Mouse (Mus musculus) forebrain, embryonic 15.5 days (tissue): Measurements from ENCODE around the gene Ptbp3. TPM values are rescaled to one million over a fixed set of nuclear protein-coding genes. Genes with fewer than 3 reads are reported as not detected.
"Not testable (repeated sequence)": the region's sequence is repeated elsewhere in the genome, so short reads cannot be mapped to it uniquely, and the experiment has no call there.

Experiments used
- ATAC-seq: fragments of 200-750 bp; cut with Nextera tagmentation; replicated peaks from 2 replicates; pipeline ENCODE4 v1.8.0; 2017; ENCODE audit warnings: mild to moderate bottlenecking, moderate TSS enrichment, moderate library complexity
- H3K27ac ChIP-seq: fragments of 300-500 bp; sonication (generic); replicated peaks from 2 replicates; pipeline ENCODE4 v1.5.1; 2015; ENCODE audit warnings: mild to moderate bottlenecking, inconsistent platforms
- H3K27me3 ChIP-seq: fragments of 300-500 bp; sonication (generic); 2 replicates; pipeline ENCODE4 v1.6.1; 2015; ENCODE audit warnings: inconsistent platforms
- H3K36me3 ChIP-seq: fragments of 300-500 bp; sonication (generic); 2 replicates; pipeline ENCODE4 v1.6.1; 2015; ENCODE audit warnings: mild to moderate bottlenecking, inconsistent platforms
- H3K4me1 ChIP-seq: fragments of 300-500 bp; sonication (generic); 2 replicates; pipeline ENCODE4 v1.6.1; 2015; ENCODE audit warnings: inconsistent platforms
- H3K4me2 ChIP-seq: fragments of 300-500 bp; sonication (generic); replicated peaks from 2 replicates; pipeline ENCODE4 v1.6.1; 2015; ENCODE audit warnings: mild to moderate bottlenecking, inconsistent platforms
- H3K4me3 ChIP-seq: fragments of 300-500 bp; sonication (generic); 2 replicates; pipeline ENCODE4 v1.5.1; 2015; ENCODE audit warnings: mild to moderate bottlenecking, inconsistent platforms
- H3K9ac ChIP-seq: fragments of 300-500 bp; sonication (generic); replicated peaks from 2 replicates; pipeline ENCODE4 v1.6.1; 2015; ENCODE audit warnings: mild to moderate bottlenecking, inconsistent platforms
- H3K9me3 ChIP-seq: fragments of 300-500 bp; sonication (generic); 2 replicates; pipeline ENCODE4 v1.6.1; 2016; ENCODE audit warnings: inconsistent platforms
- WGBS: fragments of 180-500 bp; shearing (Covaris S2); methylation state at CpG from one replicate; pipeline ENCODE4 v1.1.7; 2015; ENCODE audit warnings: mixed read lengths; 5-methylcytosine and 5-hydroxymethylcytosine counted together
- polyA plus RNA-seq: library from polyadenylated mRNA; unstranded; fragments of >200 nt; fragmentation: Nextera tagmentation; extraction: Ambion mirVana; gene quantifications from 2 replicates; pipeline ENCODE4 v1.2.1, GENCODE M21; 2015

Gene Ptbp3
- polyA plus RNA-seq, 1 experiment from 2014 or later, result 19.3 TPM

- WGBS, result 78% methylated on average over 11 of the region's 11 CpGs
- ATAC-seq, result no peak
Measured at GRCm38 (mm10) chr4:59572521-59573118, 23.5 kb upstream of the Ptbp3 start.

GRCm38 (mm10) chr4:59570519-59570918, 21.4 kb upstream of the Ptbp3 start:
- WGBS, result 92% methylated on average over 8 of the region's 8 CpGs
- H3K36me3 ChIP-seq, H3K4me3 ChIP-seq, H3K27ac ChIP-seq, H3K4me2 ChIP-seq, H3K4me1 ChIP-seq, H3K9me3 ChIP-seq, H3K9ac ChIP-seq, H3K27me3 ChIP-seq, ATAC-seq: not testable (repeated sequence)

More at GRCm38 (mm10) chr4:59572521-59573118, 23.5 kb upstream of the Ptbp3 start:
- no peaks in the 10 kb centered on the region for H3K27me3 ChIP-seq
- H3K4me2 ChIP-seq, result no peak overlapping the region
- H3K27ac ChIP-seq, result no peak overlapping the region
- no peaks in the 10 kb centered on the region for H3K9me3 ChIP-seq
- no peak overlapping the region for H3K9ac ChIP-seq
- H3K4me3 ChIP-seq, result no peak overlapping the region
- no peaks in the 10 kb centered on the region for H3K4me1 ChIP-seq
- H3K36me3 ChIP-seq, result no peaks in the 10 kb centered on the region

GRCm38 (mm10) chr4:59569538-59569937, 20.4 kb upstream of the Ptbp3 start:
- H3K4me3 ChIP-seq, result no peak overlapping the region
- 2% methylated on average over 7 of the region's 7 CpGs for WGBS
- peak; percentile 48 for ATAC-seq

GRCm38 (mm10) chr4:59567576-59568260, 18.6 kb upstream of the Ptbp3 start:
- Histone ChIP-seq H3K4me1 (no peaks in the 10 kb centered on the region), H3K27ac (no peak overlapping the region), H3K9ac (no peak overlapping the region), H3K4me3 (no peak overlapping the region), H3K36me3 (no peaks in the 10 kb centered on the region), H3K4me2 (no peak overlapping the region), H3K27me3 (no peaks in the 10 kb centered on the region), H3K9me3 (no peaks in the 10 kb centered on the region)
- ATAC-seq, result no peak
- 87% methylated on average over 6 of the region's 6 CpGs for WGBS

More at GRCm38 (mm10) chr4:59569538-59569937, 20.4 kb upstream of the Ptbp3 start:
- Histone ChIP-seq H3K27me3 (no peaks in the 10 kb centered on the region), H3K9ac (no peak overlapping the region), H3K27ac (no peak overlapping the region), H3K4me1 (no peaks in the 10 kb centered on the region), H3K9me3 (no peaks in the 10 kb centered on the region), H3K36me3 (no peaks in the 10 kb centered on the region), H3K4me2 (no peak overlapping the region)

- no peak overlapping the region for H3K9ac ChIP-seq
- ATAC-seq, result no peak
Measured at GRCm38 (mm10) chr4:59565571-59566188, 16.5 kb upstream of the Ptbp3 start.

GRCm38 (mm10) chr4:59564128-59564527, 15.0 kb upstream of the Ptbp3 start:
- 81% methylated on average over 3 of the region's 3 CpGs for WGBS
- H3K27me3 ChIP-seq, result no peaks in the 10 kb centered on the region
- ATAC-seq, result no peak

More at GRCm38 (mm10) chr4:59565571-59566188, 16.5 kb upstream of the Ptbp3 start:
- Histone ChIP-seq H3K27me3 (no peaks in the 10 kb centered on the region), H3K27ac (no peak overlapping the region), H3K4me1 (no peaks in the 10 kb centered on the region), H3K36me3 (no peaks in the 10 kb centered on the region), H3K9me3 (no peaks in the 10 kb centered on the region), H3K4me3 (no peak overlapping the region), H3K4me2 (no peak overlapping the region)
- 75% methylated on average over 8 of the region's 8 CpGs for WGBS

GRCm38 (mm10) chr4:59560141-59560540, 11.0 kb upstream of the Ptbp3 start:
- H3K27me3 ChIP-seq, result no peaks in the 10 kb centered on the region
- ATAC-seq, result no peak
- no peak overlapping the region for H3K4me3 ChIP-seq
- no peaks in the 10 kb centered on the region for H3K36me3 ChIP-seq
- no peak overlapping the region for H3K27ac ChIP-seq
- 97% methylated on average over 6 of the region's 6 CpGs for WGBS
- H3K4me2 ChIP-seq, result no peak overlapping the region
- no peaks in the 10 kb centered on the region for H3K9me3 ChIP-seq
- no peaks in the 10 kb centered on the region for H3K4me1 ChIP-seq
- no peak overlapping the region for H3K9ac ChIP-seq

More at GRCm38 (mm10) chr4:59564128-59564527, 15.0 kb upstream of the Ptbp3 start:
- no peaks in the 10 kb centered on the region for H3K9me3 ChIP-seq
- no peak overlapping the region for H3K9ac ChIP-seq
- no peak overlapping the region for H3K27ac ChIP-seq
- no peak overlapping the region for H3K4me2 ChIP-seq
- no peak overlapping the region for H3K4me3 ChIP-seq
- H3K36me3 ChIP-seq, result no peaks in the 10 kb centered on the region
- H3K4me1 ChIP-seq, result no peaks in the 10 kb centered on the region

GRCm38 (mm10) chr4:59558096-59558720, 9.0 kb upstream of the Ptbp3 start:
- no peaks in the 10 kb centered on the region for H3K36me3 ChIP-seq
- no peaks in the 10 kb centered on the region for H3K9me3 ChIP-seq
- no peaks in the 10 kb centered on the region for H3K27me3 ChIP-seq
- H3K27ac ChIP-seq, result no peak overlapping the region
- H3K9ac ChIP-seq, result no peak overlapping the region
- 77% methylated on average over 6 of the region's 6 CpGs for WGBS
- H3K4me1 ChIP-seq, result no peaks in the 10 kb centered on the region
- H3K4me3 ChIP-seq, result no peak overlapping the region
- H3K4me2 ChIP-seq, result no peak overlapping the region
- ATAC-seq, result no peak

GRCm38 (mm10) chr4:59557343-59557742, 8.2 kb upstream of the Ptbp3 start:
- not testable (repeated sequence) for H3K4me2 ChIP-seq, ATAC-seq, H3K4me3 ChIP-seq, H3K4me1 ChIP-seq, H3K9ac ChIP-seq, H3K36me3 ChIP-seq, H3K27ac ChIP-seq, H3K9me3 ChIP-seq, H3K27me3 ChIP-seq
- 97% methylated on average over 4 of the region's 4 CpGs for WGBS

- Histone ChIP-seq H3K9me3 (no peaks in the 10 kb centered on the region), H3K27ac (no peak overlapping the region), H3K9ac (no peak overlapping the region), H3K4me2 (no peak overlapping the region), H3K4me3 (no peak overlapping the region), H3K27me3 (no peaks in the 10 kb centered on the region), H3K36me3 (no peaks in the 10 kb centered on the region), H3K4me1 (no peaks in the 10 kb centered on the region)
- no peak for ATAC-seq
Measured at GRCm38 (mm10) chr4:59555177-59555576, 6.0 kb upstream of the Ptbp3 start.

GRCm38 (mm10) chr4:59553576-59553975, 4.4 kb upstream of the Ptbp3 start:
- Histone ChIP-seq H3K4me1 (no peaks in the 10 kb centered on the region), H3K9me3 (no peaks in the 10 kb centered on the region), H3K27me3 (no peaks in the 10 kb centered on the region), H3K27ac (no peak overlapping the region), H3K4me3 (no peak overlapping the region), H3K9ac (no peak overlapping the region), H3K36me3 (no peaks in the 10 kb centered on the region), H3K4me2 (no peak overlapping the region)
- no peak for ATAC-seq
- 83% methylated on average over 3 of the region's 3 CpGs for WGBS

- ATAC-seq, result no peak
- H3K36me3 ChIP-seq, result no peaks in the 10 kb centered on the region
Measured at GRCm38 (mm10) chr4:59552835-59553234, 3.7 kb upstream of the Ptbp3 start.

More at GRCm38 (mm10) chr4:59552835-59553234, 3.7 kb upstream of the Ptbp3 start:
- H3K9ac ChIP-seq, result no peak overlapping the region
- H3K4me2 ChIP-seq, result no peak overlapping the region
- no peak overlapping the region for H3K4me3 ChIP-seq
- H3K27me3 ChIP-seq, result no peaks in the 10 kb centered on the region
- WGBS, result 91% methylated on average over 5 of the region's 5 CpGs
- no peak overlapping the region for H3K27ac ChIP-seq
- H3K9me3 ChIP-seq, result no peaks in the 10 kb centered on the region
- peaks cover 3% of the 10 kb centered on the region for H3K4me1 ChIP-seq
